Mouse (Mus musculus) gastrocnemius, postnatal 36 days (tissue): ENCODE results near the gene Sgca. TPM values are rescaled to one million over a fixed set of nuclear protein-coding genes. Genes with fewer than 3 reads are reported as not detected.

Source experiments
- DNase-seq, 2 experiments: peaks; one replicate each; pipeline ENCODE4 v3.0.0; 2022
- intact Hi-C: fragments of 180-260 bp; cut with DNase I; formaldehyde crosslinking; loops from one replicate; pipeline ENCODE4 v1.15.1; 2025
- total RNA-seq, 2 experiments: library from RNA; stranded (reverse); gene quantifications; 2 replicates each; pipeline ENCODE4 v1.2.3; 2021

The Sgca gene
- total RNA-seq, 2 experiments from 2014 or later: 252 to 259 TPM

DNA sequence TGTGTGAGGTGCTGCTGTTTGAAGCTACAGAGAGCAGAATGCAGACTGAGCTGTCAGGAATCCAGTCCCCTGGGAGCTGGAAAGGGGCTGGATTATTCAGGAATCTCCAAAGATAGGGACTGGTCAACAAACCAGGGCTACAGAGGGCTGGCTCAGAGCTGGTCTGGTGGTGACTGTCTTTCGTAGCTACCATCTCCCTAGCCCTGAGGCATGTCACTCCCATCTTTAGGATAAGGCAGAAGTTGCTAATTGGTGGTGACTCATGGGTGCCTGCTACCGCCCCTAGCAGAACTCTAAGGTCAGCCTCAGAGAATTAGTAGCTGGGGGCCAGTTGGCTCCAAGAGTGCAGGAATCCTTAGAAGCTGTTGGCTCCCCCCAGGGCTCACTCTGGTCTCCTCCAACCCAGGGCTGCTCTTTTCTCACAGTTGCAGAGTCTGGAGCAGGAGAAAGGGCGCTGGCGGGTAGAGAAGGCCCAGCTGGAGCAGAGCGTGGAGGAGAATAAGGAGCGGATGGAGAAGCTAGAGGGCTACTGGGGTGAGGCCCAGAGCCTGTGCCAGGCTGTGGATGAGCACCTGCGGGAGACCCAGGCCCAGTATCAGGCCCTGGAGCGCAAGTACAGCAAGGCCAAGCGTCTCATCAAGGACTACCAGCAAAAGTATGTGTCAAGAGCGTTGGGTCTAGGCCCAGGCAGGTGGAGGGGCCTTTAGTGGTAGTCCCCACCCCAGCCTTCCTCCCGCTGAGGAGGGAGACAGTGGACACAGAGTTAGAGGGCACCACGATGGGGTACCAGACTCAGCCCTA lies 28.2 kb upstream of the Sgca start:
- intact Hi-C loops: no loop called here
- no peak for DNase-seq

DNA sequence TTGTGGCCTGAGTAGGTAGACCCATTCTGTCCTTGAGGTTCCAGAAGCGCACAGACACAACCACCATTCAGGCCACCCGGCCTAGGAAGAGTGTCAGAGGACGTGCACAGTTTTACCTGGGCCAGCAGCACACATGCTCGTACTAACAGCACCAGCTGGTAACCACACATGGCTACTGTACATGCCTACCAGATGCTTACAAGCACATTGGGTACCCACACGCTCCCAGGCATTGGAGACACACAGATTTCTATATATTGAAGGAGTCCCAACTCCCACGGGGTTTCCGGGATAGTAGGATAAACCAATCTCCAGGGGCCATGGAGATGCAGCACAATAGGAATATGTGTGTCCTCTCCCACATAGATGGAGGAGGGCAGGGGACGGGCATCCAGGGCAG lies 26.6 kb upstream of the Sgca start:
- intact Hi-C loops: no loop called here

GRCm38 (mm10) chr11:95001584-95002347 lies 25.6 kb upstream of the Sgca start:
- no peak for DNase-seq
- intact Hi-C loops: no loop called here

More for the DNA sequence above, 26.6 kb upstream of the Sgca start:
- no peak for DNase-seq

DNA sequence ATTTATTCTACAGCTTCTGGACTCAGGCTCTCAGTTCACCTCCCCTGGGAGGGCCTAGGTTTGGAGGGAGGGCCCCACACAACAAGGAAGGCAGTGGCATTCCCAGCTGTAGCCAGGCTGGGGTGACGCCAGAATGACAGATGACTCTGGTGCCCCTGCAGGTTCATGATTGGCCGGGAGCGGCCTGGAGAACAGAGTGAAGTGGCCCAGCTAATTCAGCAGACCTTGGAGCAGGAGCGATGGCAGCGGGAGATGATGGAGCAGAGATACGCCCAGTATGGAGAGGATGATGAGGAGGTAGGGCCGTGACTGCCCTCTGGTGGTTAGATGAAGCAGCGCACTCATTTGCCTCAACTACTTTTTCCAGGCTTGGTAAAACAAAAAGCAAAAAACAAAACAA lies 24.9 kb upstream of the Sgca start:
- DNase-seq: peak; percentile 36 to 74

DNA sequence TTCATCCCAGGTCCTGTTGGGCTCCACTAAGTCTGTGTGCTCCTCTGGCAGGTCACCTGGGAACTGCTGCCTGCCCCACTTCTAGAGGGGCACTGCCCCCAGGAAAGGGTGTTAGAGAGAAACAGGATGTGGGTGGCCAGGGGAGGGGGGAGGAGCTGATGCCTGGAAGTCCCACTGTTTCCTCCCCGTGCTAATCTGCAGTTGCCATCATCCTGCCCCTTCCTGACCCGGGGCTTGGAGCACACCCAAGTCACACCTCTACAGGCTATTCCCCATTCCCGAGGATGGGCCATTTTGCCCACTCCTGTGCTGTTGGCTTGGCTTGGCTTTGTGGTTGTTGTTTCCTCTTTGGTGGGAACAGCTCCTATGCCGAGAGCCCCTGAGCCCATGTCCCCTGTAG lies 24.4 kb upstream of the Sgca start:
- peak in 1 of 2 experiments; percentile 34 for DNase-seq
- intact Hi-C loops: no loop called here

More for the DNA sequence above, 24.9 kb upstream of the Sgca start:
- intact Hi-C loops: no loop called here

DNA sequence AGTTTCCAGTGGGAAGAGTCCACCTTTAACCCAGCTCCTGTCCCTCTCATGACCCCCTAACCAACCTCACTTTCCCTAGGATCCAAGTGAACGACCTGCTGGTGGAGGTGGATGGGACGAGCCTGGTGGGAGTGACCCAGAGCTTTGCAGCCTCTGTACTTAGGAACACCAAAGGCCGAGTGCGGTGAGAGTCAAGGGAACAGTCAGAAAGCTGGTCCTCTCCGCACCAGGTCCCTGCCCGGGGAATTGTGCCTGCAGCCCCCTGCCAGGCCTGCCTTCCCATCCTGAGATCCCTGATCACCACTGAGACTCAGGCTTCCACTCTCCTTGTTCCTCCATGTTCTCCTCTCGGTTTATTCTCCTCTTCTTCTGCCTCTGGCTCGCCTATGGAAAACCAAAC lies 24.0 kb upstream of the Sgca start:
- DNase-seq: no peak
- intact Hi-C loops: no loop called here

DNA sequence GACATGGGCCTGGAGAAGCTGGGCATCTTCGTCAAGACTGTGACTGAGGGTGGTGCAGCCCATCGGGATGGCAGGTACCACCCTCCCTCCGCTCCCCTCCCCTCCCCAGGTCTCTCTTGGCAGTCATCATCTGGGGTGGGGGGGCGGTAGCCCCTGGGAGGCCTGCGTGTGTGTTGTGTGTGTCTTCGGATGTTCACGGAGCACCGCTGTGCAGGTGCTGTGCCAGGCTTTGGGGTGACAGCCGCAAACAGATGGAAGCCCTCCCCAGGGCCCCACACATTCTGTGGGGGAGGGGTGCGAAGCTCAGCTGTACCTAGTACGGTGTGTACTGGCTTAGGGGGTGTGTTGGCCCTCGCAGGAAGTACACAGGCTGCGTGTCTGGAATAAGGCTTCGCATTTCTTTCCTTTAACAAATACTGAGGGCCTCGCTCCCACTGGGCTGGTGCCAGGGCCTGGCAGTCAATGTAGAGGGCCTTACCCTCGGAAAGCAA lies 22.0 kb upstream of the Sgca start:
- no peak for DNase-seq
- intact Hi-C loops: loop anchor here (2.0 kb wide), 1 partner anchor 57 kb away; no protein-coding TSS in a partner anchor

DNA sequence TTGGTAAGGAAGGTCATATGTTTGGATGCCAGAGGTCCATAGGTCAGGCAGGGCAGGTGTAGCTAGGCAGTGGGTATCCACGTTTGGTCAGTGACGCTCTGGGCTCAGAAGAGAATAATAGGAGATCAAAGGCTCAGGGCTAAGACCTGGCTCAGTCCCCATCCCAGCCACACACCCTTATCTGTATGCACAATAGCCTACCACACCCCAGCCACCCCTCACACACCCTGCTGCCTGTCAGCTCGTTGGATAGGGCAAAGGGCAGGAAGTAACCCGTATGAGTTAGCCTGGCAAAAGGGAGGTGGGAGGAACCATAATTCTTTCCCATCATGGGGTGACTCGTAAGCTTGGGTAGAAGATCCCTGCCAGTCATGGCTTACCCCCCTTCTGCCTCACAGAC lies 21.5 kb upstream of the Sgca start:
- intact Hi-C loops: no loop called here
- no peak for DNase-seq

DNA sequence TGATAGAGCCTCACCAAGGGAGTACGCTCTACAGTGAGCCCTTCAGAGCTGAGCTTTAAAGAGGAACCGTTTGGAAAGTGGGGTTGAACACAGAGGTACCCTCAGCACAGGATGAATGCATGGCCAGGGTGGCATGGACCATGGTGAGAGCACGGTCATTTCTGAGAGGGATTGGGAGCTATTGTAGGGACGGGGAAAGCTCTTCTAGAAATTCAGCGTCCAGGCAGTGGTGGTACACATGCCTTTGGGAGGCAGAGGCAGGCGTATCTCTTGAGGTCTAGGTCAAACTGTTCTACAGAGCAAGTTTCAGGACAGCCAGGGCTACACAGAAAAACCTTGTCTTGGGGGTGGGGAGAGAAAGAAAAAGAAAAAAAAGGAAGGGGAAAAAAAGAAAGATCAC lies 20.9 kb upstream of the Sgca start:
- intact Hi-C loops: no loop called here

DNA sequence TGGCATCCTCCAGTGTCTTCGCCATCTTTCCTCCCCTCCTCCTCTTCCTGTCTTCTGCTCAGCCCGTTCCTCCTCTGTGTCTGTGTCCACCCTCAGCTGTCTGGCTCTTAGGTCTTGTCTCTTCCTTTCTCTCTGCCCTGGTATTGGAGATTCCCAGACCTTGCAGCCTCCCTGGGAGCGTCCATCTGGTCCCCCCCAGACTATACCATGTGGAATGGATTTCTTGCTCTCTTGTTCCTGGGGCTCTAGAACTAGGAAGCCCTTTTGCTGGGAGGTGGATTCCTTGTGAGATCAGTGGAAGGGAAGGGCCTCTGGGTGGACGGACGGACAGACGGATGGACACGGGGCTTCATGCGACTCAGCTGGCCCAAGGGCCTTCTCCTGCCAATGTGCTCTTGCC lies 20.0 kb upstream of the Sgca start:
- no peak for DNase-seq

More for the DNA sequence above, 20.9 kb upstream of the Sgca start:
- DNase-seq: no peak

DNA sequence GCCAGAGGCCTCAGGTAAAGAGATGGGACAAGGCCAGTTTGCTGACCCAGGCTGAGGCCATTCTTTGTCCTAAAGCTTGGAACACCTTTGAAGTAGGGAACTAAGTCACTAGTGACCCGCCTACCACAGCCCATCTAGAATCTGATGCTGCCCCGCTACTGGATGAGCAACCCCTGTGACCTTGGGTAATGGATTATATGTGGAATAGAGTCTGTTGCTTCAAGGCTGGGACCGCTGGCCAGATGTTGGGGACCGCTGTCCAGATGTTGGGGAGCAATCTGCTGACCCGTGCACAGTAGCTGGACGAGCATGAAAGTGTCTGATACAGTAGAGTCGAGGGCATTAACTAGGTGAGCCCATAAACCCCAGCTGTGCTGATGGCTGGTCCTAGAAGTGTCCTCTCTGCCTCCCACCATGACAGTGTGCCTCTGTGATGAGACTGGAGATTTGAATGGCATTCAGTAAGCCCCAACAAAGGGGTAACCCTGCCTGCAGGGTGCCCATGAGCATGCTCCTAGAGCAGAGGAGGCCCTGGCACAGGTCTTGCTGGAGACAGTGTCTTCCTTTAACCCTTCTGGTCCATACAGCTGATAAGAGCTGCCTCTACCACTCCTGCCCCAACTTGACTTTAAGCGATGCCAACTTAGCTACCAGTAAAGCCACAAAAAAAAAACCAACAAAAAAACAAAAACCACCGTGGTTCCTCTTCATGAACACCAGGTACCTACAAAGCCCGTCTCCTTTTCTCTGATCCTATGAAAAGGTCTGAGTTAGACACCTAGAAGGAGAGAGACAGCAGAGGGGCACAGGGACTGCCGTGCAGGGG lies 19.0 kb upstream of the Sgca start:
- intact Hi-C loops: no loop called here

More for the DNA sequence above, 20.0 kb upstream of the Sgca start:
- intact Hi-C loops: no loop called here

GRCm38 (mm10) chr11:94994208-94994814 lies 18.2 kb upstream of the Sgca start:
- DNase-seq: no peak
- intact Hi-C loops: no loop called here

More for the DNA sequence above, 19.0 kb upstream of the Sgca start:
- no peak for DNase-seq

DNA sequence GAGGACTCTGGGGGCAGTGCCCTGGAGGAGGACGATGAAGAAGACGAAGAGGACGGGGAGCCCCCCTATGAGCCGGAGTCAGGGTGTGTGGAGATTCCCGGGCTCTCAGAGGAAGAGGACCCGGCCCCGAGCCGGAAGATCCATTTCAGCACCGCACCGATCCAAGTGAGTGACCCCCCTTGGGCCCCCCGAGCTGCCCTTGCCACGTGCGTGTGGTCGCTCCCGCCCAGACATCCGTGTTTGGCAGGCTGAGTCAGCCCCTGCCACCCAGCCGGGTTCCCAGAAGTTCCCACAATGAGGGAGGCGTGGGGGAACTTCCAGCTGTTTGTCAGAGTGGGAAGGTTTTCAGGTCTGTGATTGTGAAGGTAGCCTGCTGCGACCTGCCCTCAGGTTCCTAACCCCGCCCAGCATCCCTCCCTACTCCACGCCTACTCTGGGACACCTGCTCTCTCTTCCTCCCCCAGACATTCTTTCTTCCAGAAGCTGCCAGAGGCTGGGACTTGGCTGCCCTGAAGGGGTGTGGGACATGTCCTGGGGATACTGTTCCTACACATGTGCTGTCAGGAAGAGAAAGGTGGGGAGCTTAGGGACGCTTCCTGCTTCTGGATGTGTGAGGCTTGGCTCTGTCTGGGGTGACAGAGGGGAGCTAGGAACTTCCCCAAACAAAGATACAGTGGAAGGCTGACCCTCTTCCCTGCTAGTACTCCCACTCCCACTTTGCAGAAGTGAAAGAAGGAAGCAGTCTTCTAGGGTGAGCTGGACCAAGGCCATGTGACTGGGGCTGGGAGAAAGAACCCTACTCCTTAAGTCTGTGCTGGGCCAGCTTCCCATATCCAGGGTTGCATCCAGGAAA lies 16.9 kb upstream of the Sgca start:
- DNase-seq: no peak
- intact Hi-C loops: no loop called here

GRCm38 (mm10) chr11:94992480-94992753 lies 16.3 kb upstream of the Sgca start:
- intact Hi-C loops: no loop called here

DNA sequence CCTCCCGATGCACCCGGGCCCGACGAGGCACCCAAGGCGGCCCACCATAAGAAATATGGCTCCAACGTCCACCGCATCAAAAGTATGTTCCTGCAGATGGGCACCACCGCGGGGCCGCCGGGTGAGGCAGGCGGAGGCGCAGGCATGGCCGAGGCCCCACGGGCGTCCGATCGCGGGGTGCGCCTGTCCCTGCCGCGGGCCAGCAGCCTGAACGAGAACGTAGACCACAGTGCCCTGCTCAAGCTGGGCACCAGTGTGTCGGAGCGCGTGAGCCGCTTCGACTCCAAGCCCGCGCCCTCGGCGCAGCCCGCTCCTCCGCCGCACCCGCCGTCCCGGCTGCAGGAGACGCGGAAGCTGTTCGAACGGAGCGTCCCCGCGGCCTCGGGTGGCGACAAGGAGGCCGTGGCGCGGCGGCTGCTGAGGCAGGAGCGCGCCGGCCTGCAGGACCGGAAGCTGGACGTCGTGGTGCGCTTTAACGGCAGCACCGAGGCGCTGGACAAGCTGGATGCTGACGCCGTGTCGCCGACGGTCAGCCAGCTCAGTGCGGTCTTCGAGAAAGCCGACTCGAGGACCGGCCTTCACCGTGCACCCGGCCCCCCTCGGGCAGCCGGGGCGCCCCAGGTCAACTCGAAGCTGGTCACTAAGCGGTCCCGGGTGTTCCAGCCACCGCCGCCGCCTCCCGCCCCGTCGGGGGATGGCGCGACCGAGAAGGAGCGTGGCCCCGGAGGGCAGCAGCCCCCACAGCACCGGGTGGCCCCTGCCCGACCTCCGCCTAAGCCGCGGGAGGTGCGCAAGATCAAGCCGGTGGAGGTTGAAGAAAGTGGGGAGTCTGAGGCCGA lies 15.7 kb upstream of the Sgca start:
- intact Hi-C loops: loop anchor here (1.0 kb wide), 1 partner anchor 13 kb away; no protein-coding TSS in a partner anchor
- DNase-seq: peak in 1 of 2 experiments; percentile 44

More at GRCm38 (mm10) chr11:94992480-94992753, 16.3 kb upstream of the Sgca start:
- DNase-seq: no peak

DNA sequence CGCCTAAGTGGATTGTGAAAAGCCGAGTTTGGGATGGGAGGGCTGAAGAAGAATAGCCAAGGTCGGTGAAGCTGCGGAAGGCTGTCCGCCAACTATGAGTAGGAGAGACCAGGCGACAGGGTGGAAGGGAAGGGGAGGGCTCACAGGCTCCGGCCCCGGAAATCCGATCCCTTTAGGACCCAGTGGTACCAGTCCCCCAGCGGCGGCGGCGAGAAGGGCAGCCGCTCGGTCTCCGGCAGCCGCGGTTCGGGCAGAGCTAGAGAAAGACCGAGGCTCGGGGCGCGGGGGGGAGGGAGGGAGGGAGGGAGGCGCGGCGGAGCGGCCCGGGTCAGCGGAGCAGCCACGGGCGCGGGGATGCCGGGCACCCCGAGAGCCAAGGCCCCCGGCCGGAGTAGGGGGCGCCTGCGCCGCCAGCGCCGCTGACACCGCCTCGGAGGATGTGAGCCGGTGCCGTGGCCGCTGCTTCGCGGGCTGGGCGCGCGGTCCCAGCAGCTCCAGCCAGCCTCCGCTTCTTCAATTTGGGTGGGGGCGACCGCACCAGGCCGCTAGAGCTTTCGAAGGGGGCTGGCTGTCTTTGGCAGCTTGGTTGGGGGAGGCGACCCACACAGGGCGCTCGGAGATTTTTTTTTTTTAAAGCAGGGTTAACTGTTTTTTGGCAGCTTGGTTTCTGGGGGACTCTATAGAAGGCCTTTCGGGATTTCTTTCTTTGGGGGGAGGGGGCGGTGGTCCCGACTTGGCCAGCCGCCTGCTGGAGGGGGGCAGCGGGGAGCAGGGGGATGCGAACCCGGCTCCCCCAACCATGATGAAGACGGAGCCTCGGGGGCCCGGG lies 14.8 kb upstream of the Sgca start, which contains the start of gene Ppp1r9b:
Ppp1r9b (plus strand) TSS at position 287 of the 829 bp plus-strand sequence.
- intact Hi-C loops: loop anchor here (1.0 kb wide), 1 partner anchor 12 kb away; no protein-coding TSS in a partner anchor
- peak; percentile 90 for DNase-seq

- no peak for DNase-seq
- intact Hi-C loops: no loop called here
Observed at GRCm38 (mm10) chr11:94990102-94990748, 14.1 kb upstream of the Sgca start.
